Mouse (Mus musculus) spleen, postnatal 36 days (tissue): ENCODE measurements around the gene Hist1h3e.
"Not testable (repeated sequence)": the region's sequence is repeated elsewhere in the genome, so short reads cannot be mapped to it uniquely, and the experiment has no call there.

Experiments
- DNase-seq, 2 experiments: peaks; one replicate each; pipeline ENCODE4 v3.0.0; 2022; ENCODE audit warnings: low spot score in 2 of 2, mixed read lengths in 1 of 2

Gene Hist1h3e

DNA sequence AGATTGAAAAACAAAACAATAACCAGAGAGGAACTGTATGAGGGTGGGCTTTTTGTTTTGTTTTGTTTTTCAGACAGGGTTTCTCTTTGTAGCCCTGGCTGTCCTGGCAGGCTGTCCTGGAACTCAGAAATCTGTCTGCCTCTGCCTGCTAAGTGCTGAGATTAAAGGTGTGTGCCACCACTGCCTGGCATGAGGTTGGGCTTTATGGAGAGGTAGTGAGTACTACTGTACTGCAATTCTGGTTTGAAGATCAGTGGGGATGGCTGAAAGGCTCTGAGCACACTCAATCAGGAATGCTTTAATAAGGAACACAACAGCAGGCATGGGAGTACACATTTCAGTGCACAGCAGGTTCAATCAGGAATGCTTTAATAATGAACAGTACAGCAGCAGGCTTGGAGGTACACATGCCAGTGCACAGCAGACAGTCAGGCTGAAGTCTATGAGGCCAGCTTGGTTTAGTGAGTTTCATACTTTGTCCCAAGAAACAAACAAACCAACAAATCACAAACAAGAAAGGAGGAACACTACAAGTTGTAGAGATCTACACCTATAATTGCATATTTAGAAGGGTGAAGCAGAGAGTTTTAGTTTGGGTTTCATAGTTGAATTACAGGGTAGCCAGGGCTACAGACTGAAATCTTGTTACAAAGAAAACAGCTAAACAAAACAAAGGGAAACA lies 21.4 kb upstream of the Hist1h3e start:
- DNase-seq: no peak

DNA sequence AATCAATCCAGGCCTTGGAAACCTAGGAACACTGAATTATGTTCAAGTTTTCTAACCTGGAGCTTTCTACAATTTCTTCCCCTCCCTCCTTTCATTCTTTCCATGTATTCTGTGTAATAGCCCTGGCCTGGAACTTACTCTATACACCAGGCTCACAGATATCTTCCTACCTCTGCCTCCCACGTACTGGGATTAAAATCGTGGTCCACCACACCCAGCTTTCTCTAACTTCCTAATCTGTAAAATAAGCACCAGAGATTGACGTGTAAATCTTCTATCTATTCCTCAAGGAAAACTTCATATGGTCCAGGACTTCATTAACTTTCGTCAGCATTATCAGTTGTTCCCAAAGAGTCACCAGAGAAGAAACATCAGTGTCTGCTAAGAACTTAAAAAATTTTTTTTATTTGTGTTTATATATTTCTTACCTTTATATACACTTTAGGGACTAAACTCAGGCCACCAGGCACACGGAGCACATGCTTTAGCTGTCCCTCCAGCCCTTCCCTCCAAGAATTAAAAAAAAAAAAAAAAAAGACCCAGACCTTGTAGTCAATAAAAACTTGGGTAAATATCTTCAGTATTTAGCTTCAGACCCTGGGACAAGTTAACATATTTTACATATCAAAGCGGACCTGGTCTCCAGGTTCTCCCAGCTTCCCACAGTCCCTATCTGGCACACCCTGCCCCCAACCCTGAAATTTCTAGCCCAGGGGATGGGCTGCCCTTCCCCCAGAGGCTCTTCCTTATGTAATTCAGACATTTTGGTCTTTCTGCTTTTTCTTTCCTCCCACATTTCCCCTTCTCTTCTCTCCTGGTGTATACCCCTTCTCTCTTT lies 20.3 kb upstream of the Hist1h3e start:
- DNase-seq: no peak

DNA sequence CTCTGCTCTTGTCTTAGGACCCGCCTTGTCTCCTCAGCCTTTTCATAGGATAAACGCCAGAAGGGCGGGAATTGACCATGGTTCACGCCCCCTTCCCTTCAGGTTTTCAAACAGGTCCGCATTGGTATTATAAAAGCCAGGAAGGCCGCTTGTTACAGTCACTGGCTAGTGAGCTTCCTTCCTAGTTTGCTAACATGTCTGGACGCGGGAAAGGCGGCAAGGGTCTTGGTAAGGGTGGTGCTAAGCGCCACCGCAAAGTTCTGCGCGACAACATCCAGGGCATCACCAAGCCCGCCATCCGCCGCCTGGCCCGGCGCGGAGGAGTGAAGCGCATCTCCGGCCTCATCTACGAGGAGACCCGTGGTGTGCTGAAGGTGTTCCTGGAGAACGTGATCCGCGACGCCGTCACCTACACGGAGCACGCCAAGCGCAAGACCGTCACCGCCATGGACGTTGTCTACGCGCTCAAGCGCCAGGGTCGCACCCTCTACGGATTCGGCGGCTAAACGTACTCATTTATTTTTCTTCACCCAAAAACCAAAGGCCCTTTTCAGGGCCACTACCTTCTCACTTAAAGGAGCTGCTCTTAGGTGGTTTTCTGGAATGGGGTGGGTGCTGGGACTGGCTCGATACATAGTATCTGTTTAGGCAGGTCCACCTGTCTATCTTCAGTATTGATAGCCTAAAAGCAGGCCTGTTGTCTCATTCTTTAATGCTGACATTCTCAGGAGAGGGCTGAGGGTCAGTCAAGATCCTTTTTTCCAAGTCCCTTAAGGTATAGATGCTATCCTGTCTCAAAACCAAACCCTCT lies 19.4 kb upstream of the Hist1h3e start, which contains the start of gene Hist1h4d:
Gene Hist1h4d, plus strand, starts transcription at position 191 of the 811 bp plus-strand sequence.
- DNase-seq: peak; percentile 95 to 98

DNA sequence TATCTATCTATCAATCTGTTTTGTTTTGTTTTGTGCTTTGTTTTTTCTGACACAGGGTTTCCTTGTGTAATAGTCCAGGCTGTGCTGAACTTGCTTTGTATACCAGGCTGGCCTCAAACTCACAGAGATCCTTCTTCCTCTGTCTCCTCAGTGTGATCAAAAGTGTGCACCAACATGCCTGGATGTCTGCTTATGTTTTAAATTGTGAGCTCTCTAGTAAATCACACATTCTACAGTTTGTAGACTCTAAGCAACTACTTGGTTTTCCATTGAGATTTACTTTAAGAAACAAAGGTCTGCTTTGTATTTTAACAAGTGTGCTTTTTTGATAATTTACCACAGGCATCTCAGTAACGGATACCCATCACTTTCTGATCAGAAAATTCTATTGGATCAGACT lies 15.7 kb upstream of the Hist1h3e start:
- no peak for DNase-seq

DNA sequence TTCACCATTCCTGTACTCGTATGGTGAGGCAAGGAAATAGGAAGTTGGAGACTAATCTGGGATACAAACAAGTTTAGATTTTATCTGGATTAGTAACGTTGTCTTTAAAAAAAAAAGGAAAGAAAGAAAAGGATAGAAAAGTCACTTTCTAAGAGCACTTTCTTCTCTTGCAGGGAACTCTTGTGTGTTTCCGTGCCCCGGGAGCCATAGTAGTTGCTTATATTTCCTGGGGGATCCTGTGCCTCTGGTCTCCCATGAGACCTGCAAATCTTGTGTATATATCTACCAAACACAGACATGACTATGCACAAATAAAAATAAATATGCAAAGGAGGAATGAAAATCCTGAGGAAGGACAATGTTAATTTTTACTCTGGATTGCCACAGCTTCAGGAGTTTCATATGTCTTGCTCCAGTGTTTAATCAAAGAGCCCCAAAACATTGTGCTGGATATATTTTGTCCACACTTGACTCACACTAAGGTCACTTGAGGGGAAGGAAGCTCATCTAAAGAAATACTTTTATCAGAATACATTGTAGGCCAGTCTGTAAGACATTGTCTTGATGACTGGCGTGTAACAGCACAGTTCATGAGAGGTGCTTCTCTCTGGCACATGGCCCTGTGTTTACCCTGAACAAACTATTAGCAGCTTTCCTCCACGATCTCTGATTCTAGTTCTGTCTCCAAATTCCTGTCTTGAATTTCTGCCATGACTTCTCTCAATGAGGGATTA lies 14.9 kb upstream of the Hist1h3e start:
- DNase-seq: no peak

DNA sequence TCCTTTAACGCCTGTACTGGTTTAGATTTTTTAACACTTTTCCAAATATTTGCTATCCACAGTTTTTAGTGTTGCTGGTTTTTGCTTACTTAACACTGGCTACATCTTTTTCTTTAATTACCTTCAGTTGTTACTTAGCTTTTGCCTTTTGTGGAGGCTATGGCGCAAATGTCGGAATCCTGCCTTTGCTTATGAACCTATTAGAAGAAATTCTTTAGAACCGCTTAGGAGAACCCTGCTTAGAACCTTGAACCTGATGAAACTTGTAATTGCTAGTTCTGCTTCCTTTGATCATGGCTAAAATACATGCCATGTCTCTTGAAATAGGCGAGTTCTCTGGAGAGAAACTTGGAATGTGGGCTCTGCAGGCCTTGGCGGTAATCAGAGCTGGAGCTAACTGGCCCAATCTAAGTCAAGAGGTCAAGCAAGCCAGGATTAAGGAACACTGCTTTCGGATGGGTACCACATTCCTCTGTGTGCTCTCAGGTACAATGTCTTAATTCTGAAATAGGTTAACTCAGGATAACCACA lies 14.2 kb upstream of the Hist1h3e start:
- DNase-seq: no peak

DNA sequence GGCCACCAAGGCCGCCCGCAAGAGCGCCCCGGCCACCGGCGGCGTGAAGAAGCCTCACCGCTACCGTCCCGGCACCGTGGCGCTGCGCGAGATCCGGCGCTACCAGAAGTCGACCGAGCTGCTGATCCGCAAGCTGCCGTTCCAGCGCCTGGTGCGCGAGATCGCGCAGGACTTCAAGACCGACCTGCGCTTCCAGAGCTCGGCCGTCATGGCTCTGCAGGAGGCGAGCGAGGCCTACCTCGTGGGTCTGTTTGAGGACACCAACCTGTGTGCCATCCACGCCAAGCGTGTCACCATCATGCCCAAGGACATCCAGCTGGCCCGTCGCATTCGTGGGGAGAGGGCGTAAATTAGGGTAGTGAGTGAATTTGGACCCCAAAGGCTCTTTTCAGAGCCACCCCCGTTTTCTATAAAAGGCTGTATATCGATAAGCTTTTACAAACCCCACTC lies 13.7 kb upstream of the Hist1h3e start:
- not testable (repeated sequence) for DNase-seq

DNA sequence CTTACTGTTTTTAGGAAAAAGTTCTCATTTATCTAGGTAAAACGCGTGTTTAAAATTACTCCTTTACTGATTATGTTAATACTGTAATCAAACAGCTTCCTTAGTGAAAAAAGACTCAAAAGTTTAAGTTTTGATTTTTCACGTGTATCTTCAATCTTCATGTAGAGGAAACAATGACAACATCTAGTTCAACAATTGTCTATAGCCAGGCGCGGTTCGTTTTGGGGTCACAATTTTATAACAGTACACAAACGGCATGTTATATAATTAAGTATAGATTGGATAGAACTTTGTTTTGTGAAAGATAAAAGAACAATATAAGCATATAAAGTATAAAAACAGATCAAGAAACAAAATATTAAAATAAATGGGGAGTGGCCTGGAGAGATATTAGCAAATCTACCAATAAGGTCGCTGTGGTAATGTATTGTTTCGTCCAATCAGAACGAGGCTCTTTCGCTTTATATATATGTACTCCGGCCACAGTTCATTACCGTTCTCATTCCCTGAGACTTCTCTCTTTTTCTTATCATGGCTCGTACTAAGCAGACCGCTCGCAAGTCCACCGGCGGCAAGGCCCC lies 13.2 kb upstream of the Hist1h3e start, which contains the start of gene Hist1h3d:
Gene Hist1h3d, plus strand, starts transcription at position 493 of the 581 bp plus-strand sequence.
- peak; percentile 76 to 87 for DNase-seq

DNA sequence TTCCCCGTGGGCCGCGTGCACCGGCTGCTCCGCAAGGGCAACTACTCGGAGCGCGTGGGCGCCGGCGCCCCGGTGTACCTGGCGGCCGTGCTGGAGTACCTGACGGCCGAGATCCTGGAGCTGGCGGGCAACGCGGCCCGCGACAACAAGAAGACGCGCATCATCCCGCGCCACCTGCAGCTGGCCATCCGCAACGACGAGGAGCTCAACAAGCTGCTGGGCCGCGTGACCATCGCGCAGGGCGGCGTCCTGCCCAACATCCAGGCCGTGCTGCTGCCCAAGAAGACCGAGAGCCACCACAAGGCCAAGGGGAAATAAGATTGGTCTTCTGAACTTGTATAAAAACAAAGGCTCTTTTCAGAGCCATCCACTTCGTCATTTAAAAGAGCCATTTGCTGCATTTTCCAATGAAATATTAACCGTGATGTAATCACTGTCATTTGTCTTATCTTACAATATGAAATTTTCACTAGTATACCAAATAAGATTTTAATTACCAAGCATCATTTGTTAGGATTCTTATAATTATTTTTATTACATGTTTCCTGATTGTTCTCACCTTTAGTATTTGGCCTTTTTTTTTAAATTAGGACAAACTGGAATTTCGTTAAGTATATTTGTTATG lies 12.5 kb upstream of the Hist1h3e start:
- DNase-seq: not testable (repeated sequence)

DNA sequence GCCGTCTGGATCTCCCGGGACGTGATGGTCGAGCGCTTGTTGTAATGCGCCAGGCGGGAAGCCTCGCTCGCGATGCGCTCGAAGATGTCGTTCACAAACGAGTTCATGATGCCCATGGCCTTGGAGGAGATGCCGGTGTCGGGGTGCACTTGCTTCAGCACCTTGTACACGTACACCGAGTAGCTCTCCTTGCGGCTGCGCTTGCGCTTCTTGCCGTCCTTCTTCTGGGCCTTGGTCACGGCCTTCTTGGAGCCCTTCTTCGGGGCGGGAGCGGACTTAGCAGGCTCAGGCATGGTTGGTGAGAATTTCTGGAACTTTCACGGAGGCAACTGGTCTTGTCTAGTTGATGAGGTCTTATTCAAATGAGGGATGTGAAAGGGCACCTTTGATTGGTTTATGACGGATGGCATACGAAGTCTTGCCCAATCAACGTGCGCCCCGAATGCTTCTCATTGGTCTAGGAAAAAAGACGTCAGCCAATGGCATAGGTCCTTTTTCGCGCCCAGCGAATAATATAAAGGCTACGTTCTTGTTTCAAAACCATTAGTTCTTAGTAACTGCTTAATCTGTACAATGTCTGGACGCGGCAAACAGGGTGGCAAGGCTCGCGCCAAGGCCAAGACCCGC lies 11.8 kb upstream of the Hist1h3e start, which contains the start of the genes Hist1h2bf and Hist1h2ad:
Gene Hist1h2bf, minus strand, starts transcription at position 299 of the 627 bp plus-strand sequence.
Gene Hist1h2ad, plus strand, starts transcription at position 484 of the 627 bp plus-strand sequence.
- peak; percentile 94 to 97 for DNase-seq

DNA sequence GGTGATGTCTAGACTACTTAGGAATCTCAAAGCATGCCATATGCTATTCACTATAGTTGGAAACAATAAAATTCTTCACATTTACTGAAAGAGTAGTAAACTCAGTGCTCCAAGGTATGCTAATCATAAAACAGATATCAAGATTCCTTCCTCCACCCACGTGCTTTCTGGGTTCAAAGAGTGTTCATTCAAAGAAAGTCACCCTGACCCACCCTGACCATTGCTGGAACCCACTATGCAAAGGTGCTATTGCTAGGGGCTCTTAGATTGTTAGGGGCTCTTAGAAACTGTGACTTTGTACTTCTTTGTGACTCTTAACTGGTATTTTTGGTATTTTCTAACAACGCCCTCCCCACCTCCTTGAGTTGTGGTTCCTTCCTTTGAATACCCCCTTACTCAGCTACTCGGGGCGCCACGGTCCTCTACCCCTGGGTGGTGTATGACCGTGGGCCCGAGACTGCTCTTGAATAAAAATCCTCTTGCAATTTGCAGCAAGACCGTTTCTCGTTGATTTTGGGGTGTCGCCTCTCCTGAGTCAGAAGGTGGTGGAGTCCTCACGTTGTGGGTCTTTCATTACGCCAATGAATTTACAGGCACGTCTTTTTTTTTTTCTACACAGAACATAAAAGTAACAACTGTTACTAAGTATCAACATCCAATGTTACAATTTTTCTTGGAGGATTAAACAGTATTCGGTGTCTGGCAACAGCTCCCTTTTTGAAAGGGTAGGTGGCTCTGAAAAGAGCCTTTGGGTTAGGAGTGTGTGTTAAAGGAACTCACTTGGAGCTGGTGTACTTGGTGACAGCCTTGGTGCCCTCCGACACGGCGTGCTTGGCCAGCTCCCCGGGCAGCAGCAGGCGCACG lies 11.1 kb upstream of the Hist1h3e start:
- not testable (repeated sequence) for DNase-seq

DNA sequence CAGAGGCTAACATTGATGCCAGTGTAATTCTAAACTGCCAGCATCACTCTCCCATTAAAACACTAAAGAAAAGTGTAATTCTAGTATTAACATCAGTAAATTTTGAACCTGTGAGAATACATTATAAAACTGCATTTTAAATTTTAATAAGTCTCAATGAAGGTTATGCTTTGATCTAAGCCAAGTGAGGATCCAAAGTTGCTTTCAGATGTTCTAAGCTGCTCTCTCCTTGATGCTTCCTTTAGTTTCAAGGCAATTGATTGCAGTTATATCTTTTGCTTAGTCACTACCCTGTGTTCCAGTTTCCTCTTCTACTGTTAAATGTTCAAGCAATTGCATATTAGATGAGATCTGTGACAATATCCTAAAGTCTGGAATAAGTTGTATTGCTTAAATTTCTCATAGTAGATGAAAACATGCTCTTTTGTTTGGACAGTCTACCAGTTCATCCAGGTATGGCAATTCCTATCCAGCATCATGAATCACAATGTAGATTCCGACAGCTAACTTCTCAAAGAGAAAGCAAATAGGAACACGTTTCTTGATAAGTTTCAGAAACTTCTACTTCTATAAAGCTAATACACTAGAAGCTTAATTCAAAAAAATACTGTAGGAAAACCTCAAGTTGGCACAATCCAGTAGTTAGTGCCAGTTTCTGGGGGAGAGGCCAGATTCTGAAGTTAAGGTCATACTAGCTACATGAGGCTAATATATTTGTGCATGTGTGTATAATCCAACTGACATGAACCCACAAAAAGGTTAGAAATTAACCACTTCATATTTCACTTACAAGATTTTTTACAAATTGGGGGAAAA lies 10.3 kb upstream of the Hist1h3e start:
- DNase-seq: no peak

DNA sequence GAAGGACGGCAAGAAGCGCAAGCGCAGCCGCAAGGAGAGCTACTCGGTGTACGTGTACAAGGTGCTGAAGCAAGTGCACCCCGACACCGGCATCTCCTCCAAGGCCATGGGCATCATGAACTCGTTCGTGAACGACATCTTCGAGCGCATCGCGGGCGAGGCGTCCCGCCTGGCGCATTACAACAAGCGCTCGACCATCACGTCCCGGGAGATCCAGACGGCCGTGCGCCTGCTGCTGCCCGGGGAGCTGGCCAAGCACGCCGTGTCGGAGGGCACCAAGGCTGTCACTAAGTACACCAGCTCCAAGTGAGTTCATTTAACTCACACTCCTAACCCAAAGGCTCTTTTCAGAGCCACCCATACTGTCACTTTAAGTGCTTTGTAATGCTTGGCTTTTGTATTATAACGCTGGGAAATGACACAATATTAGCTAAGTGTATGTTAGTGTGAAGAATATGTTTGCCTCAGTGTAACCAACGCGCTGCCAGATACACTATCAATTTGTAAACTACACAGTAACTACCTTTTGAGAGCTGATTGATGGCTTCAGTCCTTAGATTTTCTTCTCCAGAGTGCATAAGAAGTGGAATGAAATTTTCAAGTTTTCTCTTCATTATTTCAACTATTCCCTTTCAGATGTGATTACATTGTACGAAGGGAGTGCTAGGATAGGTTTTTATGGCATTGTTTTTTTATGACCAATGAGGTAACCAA lies 9.5 kb upstream of the Hist1h3e start:
- not testable (repeated sequence) for DNase-seq

DNA sequence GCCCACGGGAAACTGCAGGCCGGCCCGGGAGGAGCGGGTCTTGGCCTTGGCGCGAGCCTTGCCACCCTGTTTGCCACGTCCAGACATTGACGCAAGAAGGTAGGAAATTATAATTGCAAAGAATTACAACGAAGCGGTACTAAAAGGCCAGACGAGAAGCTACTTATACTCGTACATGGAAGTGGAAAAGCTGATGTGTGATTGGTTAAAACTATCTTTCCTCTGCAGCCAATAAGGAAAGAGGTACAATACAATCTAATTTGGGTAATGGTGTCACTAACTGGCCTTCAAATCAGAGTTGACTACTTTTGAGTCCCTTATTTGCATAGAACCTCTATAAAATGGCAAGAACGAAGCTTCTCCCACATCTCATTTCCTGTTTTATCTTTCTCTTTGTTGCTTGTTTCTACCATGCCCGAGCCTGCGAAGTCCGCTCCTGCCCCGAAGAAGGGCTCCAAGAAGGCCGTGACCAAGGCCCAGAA lies 8.9 kb upstream of the Hist1h3e start, which contains the start of the genes Hist1h2ae and Hist1h2bg:
Gene Hist1h2ae, minus strand, starts transcription at position 199 of the 482 bp plus-strand sequence.
Gene Hist1h2bg, plus strand, starts transcription at position 375 of the 482 bp plus-strand sequence.
- peak; percentile 80 to 88 for DNase-seq

DNA sequence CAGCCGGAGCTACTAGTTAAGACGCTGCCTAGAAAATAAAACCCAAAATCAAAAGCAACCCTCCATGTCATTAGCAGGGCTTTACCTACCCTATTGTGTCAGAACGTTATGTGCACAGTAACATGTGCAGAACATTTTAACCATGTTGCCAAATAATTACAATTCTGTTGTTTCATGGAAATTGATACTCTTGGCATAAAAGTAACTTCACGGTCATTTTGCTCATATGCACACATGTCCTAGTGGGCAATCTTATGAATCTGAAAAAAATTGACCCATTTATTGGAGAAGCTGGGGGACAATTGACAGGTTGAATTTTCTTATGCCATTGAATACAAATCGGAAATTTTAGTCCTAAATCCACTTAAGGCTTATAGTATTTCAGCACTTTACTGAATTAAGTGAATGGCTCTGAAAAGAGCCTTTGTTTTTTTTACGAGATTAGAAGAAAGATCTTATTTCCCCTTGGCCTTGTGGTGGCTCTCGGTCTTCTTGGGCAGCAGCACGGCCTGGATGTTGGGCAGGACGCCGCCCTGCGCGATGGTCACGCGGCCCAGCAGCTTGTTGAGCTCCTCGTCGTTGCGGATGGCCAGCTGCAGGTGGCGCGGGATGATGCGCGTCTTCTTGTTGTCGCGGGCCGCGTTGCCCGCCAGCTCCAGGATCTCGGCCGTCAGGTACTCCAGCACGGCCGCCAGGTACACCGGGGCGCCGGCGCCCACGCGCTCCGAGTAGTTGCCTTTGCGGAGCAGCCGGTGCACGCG lies 8.3 kb upstream of the Hist1h3e start:
- DNase-seq: not testable (repeated sequence)

DNA sequence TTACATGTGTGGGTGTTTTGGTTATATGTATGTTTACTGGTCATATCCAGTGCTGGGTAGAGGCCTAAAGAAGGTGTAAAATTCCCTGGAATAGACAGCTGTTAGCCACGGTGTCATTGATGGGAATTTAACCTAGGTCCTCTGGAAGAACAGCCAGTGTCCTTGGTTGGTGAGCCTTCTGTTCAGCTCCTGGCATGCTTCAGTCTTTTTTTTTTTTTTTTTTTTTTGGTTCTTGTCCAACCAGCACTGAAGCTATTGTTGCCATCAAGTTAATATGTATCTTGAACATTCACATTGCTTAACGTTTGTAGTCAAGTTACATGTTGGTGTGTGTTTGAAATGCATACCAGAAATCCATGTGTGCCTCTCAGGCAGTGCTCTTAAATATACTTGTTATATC lies 2.3 kb upstream of the Hist1h3e start:
- no peak for DNase-seq
